Mouse (Mus musculus): ENCODE measurements around the gene Gstp2. TPM values are rescaled to one million over a fixed set of nuclear protein-coding genes. Genes with fewer than 3 reads are reported as not detected.
A peak's percentile ranks its signal among the peaks of the same experiment; 100 is the strongest.
"Not testable (repeated sequence)": the region's sequence is repeated elsewhere in the genome, so short reads cannot be mapped to it uniquely, and the experiment has no call there.

Gstp2 gene
- total and polyA plus RNA-seq, 3 experiments = 0.28 TPM; not detected in 2

DNA sequence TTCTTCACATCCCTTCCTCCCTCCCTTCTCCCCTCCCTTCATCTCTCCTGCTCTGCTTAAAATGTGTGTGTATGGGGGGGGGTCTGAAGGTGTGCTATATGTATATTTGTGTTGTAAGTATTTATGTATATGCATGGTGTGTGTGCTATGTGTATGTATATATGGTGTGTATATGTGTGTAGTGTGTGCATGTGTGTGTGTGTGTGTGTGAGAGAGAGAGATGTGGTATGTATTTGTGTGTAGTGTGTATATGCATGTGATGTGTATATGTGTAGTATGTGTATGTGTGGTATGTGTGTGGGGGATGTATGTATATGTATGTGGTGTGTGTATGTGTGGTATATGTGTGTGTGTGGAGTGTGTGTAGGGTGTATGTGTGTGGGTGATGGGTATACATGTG is 21.1 kb upstream of the Gstp2 start:
- H3K4me3 ChIP-seq (ENCODE audit: low read depth, low read length) = no peak overlapping the region
- no peaks in the 10 kb centered on the region for H3K36me3 ChIP-seq (replicated peaks)
- DNase-seq (ENCODE audit: low spot score) (no peak), ATAC-seq (ENCODE audit: extremely low read depth, insufficient number of reproducible peaks, low FRiP score, poor library complexity, severe bottlenecking) (no peak)
- no peaks in the 10 kb centered on the region for H3K9me3 ChIP-seq (replicated peaks)
- peaks cover 2% of the 10 kb centered on the region; the same call in 1 of the 2 replicates for H3K4me1 ChIP-seq (ENCODE audit: insufficient read depth, low read depth, low read length)
- no peak for TF ChIP-seq GATA1 (IDR thresholded peaks at IDR 0.05; ENCODE audit: borderline replicate concordance, low read length)
- peaks cover 30% of the 10 kb centered on the region for H3K27me3 ChIP-seq (ENCODE audit: insufficient read depth, low read length)

DNA sequence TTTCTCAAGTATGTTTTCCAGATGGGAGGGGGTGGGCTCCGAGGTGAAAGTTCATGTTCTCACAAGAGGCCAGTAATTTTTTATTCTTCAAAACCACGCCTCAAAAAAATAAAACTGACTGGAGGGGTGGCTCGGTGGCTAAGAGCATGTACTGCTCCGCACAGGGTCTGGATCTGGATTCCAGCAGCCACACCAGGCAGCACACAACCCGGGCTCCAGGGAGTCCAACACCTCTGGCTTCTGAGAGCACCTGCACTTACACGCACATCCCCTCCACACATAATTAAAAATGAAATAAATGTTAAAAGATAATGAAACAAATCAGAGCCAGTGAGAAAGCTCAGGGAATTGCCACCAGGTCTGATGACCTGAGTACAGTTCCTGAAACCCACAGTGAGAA is 20.5 kb upstream of the Gstp2 start:
- TF ChIP-seq GATA1 (IDR thresholded peaks at IDR 0.05; ENCODE audit: borderline replicate concordance, low read length) = no peak
- TF ChIP-seq GATA2 (IDR thresholded peaks at IDR 0.05; ENCODE audit: borderline replicate concordance, low read depth, low read length) = no peak
- no peak for TF ChIP-seq TAL1 (conservative IDR thresholded peaks at IDR 0.05; ENCODE audit: low read depth, low read length)
- no peak for TF ChIP-seq POLR2AphosphoS5 (IDR thresholded peaks at IDR 0.05; ENCODE audit: insufficient replicate concordance, low read depth, low read length)
- TF ChIP-seq CTCF (IDR thresholded peaks at IDR 0.05; ENCODE audit: low read depth, low read length) = no peak
- no peak for ATAC-seq (ENCODE audit: extremely low read depth, insufficient number of reproducible peaks, low FRiP score, poor library complexity, severe bottlenecking)
- peaks cover 2% of the 10 kb centered on the region; the same call in 1 of the 2 replicates for H3K4me1 ChIP-seq (ENCODE audit: insufficient read depth, low read depth, low read length)

DNA sequence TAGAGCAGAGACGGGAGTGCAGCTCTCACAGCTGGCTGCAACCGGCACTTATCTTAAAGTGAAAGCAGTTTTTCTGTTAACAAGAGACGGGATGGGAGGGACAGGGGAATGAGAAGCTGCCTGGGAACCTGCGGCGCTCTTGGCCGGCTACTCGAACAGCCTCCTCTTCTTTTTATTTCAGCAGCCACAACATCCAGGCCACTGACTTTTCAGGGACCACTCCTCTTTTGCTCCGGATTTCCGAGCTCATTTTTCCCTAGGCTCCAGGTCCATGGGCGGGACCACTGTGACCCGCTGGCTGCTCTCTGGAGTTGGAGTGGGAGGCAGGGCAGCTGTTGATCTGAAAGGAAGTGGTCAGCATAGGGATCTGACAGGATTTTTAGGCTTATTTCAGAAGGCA is 18.7 kb upstream of the Gstp2 start:
- not testable (repeated sequence) for ATAC-seq (ENCODE audit: extremely low read depth, insufficient number of reproducible peaks, low FRiP score, poor library complexity, severe bottlenecking); H3K36me3 ChIP-seq (replicated peaks); H3K4me3 ChIP-seq (ENCODE audit: low read depth, low read length); DNase-seq (ENCODE audit: low spot score); H3K4me1 ChIP-seq (ENCODE audit: insufficient read depth, low read depth, low read length); H3K9me3 ChIP-seq (replicated peaks)
- H3K27me3 ChIP-seq (ENCODE audit: insufficient read depth, low read length) = peaks cover 21% of the 10 kb centered on the region

More for the DNA sequence above, 20.5 kb upstream of the Gstp2 start:
- DNase-seq (ENCODE audit: low spot score) = no peak
- Histone ChIP-seq H3K27me3 (ENCODE audit: insufficient read depth, low read length) (peaks cover 27% of the 10 kb centered on the region), H3K36me3 (replicated peaks) (no peaks in the 10 kb centered on the region), H3K9me3 (replicated peaks) (no peaks in the 10 kb centered on the region), H3K4me3 (ENCODE audit: low read depth, low read length) (no peak overlapping the region)

DNA sequence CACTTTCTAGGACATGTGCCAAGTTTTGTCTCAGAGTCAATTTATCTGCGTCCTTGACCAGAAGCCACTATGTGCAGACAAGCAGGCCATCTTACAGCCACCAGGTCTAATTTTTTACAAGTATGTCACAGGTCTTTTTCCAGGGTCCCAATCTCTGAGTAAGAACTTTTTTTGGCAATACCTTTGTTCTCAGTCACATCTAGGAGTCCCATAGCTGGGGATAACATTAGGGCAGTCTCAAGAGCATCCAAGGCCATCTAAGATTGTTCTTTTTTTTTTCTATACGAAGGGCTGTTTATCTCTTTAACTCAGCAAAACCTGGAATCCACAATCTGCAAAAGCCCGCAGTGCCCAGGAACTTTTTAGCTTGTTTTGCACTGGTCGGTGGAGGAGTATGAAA is 17.5 kb upstream of the Gstp2 start:
- not testable (repeated sequence) for H3K36me3 ChIP-seq (replicated peaks); H3K4me3 ChIP-seq (ENCODE audit: low read depth, low read length); H3K9me3 ChIP-seq (replicated peaks); DNase-seq (ENCODE audit: low spot score); ATAC-seq (ENCODE audit: extremely low read depth, insufficient number of reproducible peaks, low FRiP score, poor library complexity, severe bottlenecking)
- H3K27me3 ChIP-seq (ENCODE audit: insufficient read depth, low read length) = peaks cover 11% of the 10 kb centered on the region
- H3K4me1 ChIP-seq (ENCODE audit: insufficient read depth, low read depth, low read length) = peaks cover 16% of the 10 kb centered on the region

DNA sequence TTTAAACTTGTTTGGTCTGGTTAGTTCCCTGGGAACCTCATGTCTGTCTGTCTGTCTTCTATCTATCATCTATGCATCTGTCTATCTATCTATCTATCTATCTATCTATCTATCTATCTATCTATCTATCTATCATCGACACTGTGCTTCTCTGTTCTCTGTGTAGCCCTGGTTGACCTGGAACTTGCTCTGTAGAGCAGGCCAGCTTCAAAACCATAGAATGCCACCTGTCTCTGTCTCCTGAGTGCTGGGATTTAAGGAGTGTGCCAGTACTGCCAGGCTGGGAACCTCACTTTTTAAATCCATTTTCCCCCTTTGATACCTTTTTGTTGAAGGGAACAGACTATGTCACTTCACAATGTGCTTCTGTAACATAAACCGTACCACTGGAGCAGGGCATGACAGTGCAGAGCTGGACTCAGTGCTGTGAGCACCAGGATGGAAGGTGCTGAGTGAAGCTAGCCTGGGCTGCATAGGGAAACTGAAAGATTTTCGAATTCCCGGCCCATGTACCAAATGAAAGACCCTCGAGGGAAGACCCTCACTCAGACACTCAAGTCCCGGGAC is 15.2 kb upstream of the Gstp2 start:
- no peak for TF ChIP-seq POLR2AphosphoS5 (IDR thresholded peaks at IDR 0.05; ENCODE audit: insufficient replicate concordance, low read depth, low read length)
- ATAC-seq (ENCODE audit: extremely low read depth, insufficient number of reproducible peaks, low FRiP score, poor library complexity, severe bottlenecking) (no peak), DNase-seq (ENCODE audit: low spot score) (no peak)
- Histone ChIP-seq H3K4me3 (ENCODE audit: low read depth, low read length) (no peak overlapping the region), H3K4me1 (ENCODE audit: insufficient read depth, low read depth, low read length) (peaks cover 28% of the 10 kb centered on the region), H3K27me3 (ENCODE audit: insufficient read depth, low read length) (no peaks in the 10 kb centered on the region), H3K36me3 (replicated peaks) (peaks cover 10% of the 10 kb centered on the region), H3K9me3 (replicated peaks) (no peaks in the 10 kb centered on the region)

DNA sequence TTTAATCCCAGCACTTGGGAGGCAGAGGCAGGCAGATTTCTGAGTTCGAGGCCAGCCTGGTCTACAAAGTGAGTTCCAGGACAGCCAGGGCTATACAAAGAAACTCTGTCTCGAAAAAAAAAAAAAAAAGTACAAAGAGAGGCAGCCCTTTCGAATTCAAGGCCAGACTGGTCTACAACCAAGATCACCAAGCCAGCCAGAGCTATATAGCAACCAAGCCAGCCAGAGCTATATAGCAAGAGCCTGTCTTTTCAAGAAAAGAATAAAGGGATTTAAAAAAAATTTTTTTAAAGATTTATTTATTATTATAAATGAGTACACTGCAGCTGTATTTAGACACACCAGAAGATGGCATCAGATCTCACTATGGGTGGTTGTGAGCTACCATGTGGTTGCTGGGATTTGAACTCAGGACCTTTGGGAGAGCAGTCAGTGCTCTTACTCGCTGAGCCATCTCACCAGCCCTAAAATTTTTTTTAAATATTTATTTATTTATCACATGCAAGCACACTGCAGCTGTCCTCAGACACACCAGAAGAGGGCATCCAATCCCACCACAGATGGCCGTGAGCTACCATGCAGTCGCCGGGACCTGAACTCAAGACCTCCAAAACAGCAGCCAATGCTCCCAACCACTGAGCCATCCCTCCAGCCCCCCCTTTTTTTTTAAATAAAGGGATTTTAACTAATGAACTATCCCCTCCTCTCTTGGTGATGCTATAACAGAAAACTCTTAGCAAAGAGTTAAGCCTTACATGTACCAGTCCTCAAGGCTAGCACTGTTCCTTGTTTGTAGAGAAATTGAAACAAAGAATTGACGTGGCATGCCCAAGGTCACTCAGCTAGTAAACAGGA is 14.4 kb upstream of the Gstp2 start:
- DNase-seq (ENCODE audit: low spot score); H3K9me3 ChIP-seq (replicated peaks): not testable (repeated sequence)

DNA sequence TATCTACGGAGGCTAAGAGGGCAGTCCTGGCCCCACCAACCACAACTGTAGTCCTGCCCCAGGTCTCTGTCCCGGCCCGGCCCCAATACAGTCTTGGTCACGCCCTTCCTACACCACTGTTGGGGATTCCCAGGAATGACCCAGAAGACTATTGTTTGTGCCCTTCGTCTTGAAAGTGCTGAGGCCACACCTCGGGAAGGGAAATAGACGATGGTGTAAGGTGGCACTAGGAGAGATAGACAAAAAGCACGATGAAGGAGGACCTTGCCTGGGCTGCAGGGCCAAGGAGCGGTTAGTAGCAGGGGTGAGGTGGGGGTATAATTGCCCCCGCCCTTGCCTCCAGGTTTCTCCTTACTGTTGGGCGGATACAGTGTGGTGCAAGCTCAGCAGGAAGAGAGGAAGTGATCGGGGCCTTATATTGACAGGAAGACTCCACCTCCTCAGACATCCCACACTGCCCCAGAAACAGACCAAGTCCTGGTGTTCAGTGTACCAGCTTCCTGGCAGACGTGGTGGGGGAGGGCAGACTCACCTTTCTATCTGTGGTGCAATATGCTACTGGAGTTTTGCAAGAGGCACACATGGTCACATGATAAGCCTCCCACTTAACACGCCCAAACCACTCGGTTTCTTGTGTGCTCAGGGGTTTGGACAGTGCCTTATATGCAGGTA is 13.4 kb upstream of the Gstp2 start, which contains the start of gene Gstp3:
TSS of gene Gstp3 (minus strand) at position 501 of the 672 bp plus-strand sequence.
- Histone ChIP-seq H3K9me3 (replicated peaks) (no peaks in the 10 kb centered on the region), H3K4me1 (ENCODE audit: insufficient read depth, low read depth, low read length) (peaks cover 28% of the 10 kb centered on the region), H3K36me3 (replicated peaks) (peaks cover 12% of the 10 kb centered on the region), H3K27me3 (ENCODE audit: insufficient read depth, low read length) (peaks cover 4% of the 10 kb centered on the region), H3K4me3 (ENCODE audit: low read depth, low read length) (peak within 1 kb of the TSS; percentile 68)
- ATAC-seq (ENCODE audit: extremely low read depth, insufficient number of reproducible peaks, low FRiP score, poor library complexity, severe bottlenecking) (peak; percentile 70), DNase-seq (ENCODE audit: low spot score) (peak; percentile 56)
- TF ChIP-seq GATA2 (IDR thresholded peaks at IDR 0.05; ENCODE audit: borderline replicate concordance, low read depth, low read length) = no peak
- no peak for TF ChIP-seq CTCF (IDR thresholded peaks at IDR 0.05; ENCODE audit: low read depth, low read length)
- no peak for TF ChIP-seq GATA1 (IDR thresholded peaks at IDR 0.05; ENCODE audit: borderline replicate concordance, low read length)
- TF ChIP-seq TAL1 (conservative IDR thresholded peaks at IDR 0.05; ENCODE audit: low read depth, low read length) = no peak

More for the DNA sequence above, 14.4 kb upstream of the Gstp2 start:
- ATAC-seq (ENCODE audit: extremely low read depth, insufficient number of reproducible peaks, low FRiP score, poor library complexity, severe bottlenecking); H3K4me3 ChIP-seq (ENCODE audit: low read depth, low read length); H3K27me3 ChIP-seq (ENCODE audit: insufficient read depth, low read length): not testable (repeated sequence)
- H3K36me3 ChIP-seq (replicated peaks) = peaks cover 11% of the 10 kb centered on the region
- peaks cover 28% of the 10 kb centered on the region for H3K4me1 ChIP-seq (ENCODE audit: insufficient read depth, low read depth, low read length)

Data from G1E (cell line).